Mouse (Mus musculus): Measurements from ENCODE around the gene A730015C16Rik. TPM values are rescaled to one million over a fixed set of nuclear protein-coding genes. Genes with fewer than 3 reads are reported as not detected.

Gene A730015C16Rik
- polyA plus RNA-seq (2015; fragmentation: Nextera tagmentation; extraction: Ambion mirVana): 0.21 and 0.71 TPM in 2 replicates

GRCm38 (mm10) chr4:108848505-108848848 lies at the start of gene A730015C16Rik:
TSS of gene A730015C16Rik (minus strand) at chr4:108848619.

GRCm38 (mm10) chr4:108878963-108879822 lies 30.8 kb upstream of the A730015C16Rik start, which contains the start of gene Rab3b:
TSS of gene Rab3b (plus strand) at chr4:108879063.

GRCm38 (mm10) chr4:108847715-108848504 lies 509 bp downstream of the A730015C16Rik start, which contains the start of gene Kti12:
TSS of gene Kti12 (plus strand) at chr4:108847785.

GRCm38 (mm10) chr4:108834115-108834970 lies 14.1 kb downstream of the A730015C16Rik start, which contains the start of gene Txndc12:
TSS of gene Txndc12 (plus strand) at chr4:108834601.

GRCm38 (mm10) chr4:108832916-108833827 lies 15.2 kb downstream of the A730015C16Rik start, which contains the start of gene Btf3l4:
TSS of gene Btf3l4 (minus strand) at chr4:108833614.

Other genes starting within 250 kb of the A730015C16Rik start
- 19.0 and 22.9 TPM in 2 replicates for gene Cc2d1b, start 228.7 kb downstream of the A730015C16Rik start, polyA plus RNA-seq (2015; fragmentation: Nextera tagmentation; extraction: Ambion mirVana)
- gene 3110021N24Rik, start 129.0 kb downstream of the A730015C16Rik start, polyA plus RNA-seq (2015; fragmentation: Nextera tagmentation; extraction: Ambion mirVana): 0.37 and 0.70 TPM in 2 replicates
- 2.1 TPM in 2 replicates for gene Zfyve9, start 67.8 kb downstream of the A730015C16Rik start, polyA plus RNA-seq (2015; fragmentation: Nextera tagmentation; extraction: Ambion mirVana)
- 96.5 and 117 TPM in 2 replicates for gene Btf3l4, start 15.0 kb downstream of the A730015C16Rik start, polyA plus RNA-seq (2015; fragmentation: Nextera tagmentation; extraction: Ambion mirVana)
- 42.5 and 47.9 TPM in 2 replicates for gene Txndc12, start 14.0 kb downstream of the A730015C16Rik start, polyA plus RNA-seq (2015; fragmentation: Nextera tagmentation; extraction: Ambion mirVana)
- 27.9 TPM in 2 replicates for gene Kti12, start 834 bp downstream of the A730015C16Rik start, polyA plus RNA-seq (2015; fragmentation: Nextera tagmentation; extraction: Ambion mirVana)
- 13.0 and 17.6 TPM in 2 replicates for gene Rab3b, start 30.4 kb upstream of the A730015C16Rik start, polyA plus RNA-seq (2015; fragmentation: Nextera tagmentation; extraction: Ambion mirVana)
- 36.1 and 41.5 TPM in 2 replicates for gene Nrd1, start 152.0 kb upstream of the A730015C16Rik start, polyA plus RNA-seq (2015; fragmentation: Nextera tagmentation; extraction: Ambion mirVana)

Data from urinary bladder, postnatal 0 days (tissue).